Mouse (Mus musculus): Measurements from ENCODE around the gene Olfr370.

GRCm38 (mm10) chr8:83573140-83573875, 37.7 kb downstream of the Olfr370 start:
- TF ChIP-seq CTCF (IDR thresholded peaks at IDR 0.05) (peak; percentile 46), EP300 (IDR thresholded peaks at IDR 0.05) (no peak)

Measured in lung, postnatal 0 days (tissue).